Mouse (Mus musculus): Measurements from ENCODE around the gene Snx14.

The Snx14 gene

DNA sequence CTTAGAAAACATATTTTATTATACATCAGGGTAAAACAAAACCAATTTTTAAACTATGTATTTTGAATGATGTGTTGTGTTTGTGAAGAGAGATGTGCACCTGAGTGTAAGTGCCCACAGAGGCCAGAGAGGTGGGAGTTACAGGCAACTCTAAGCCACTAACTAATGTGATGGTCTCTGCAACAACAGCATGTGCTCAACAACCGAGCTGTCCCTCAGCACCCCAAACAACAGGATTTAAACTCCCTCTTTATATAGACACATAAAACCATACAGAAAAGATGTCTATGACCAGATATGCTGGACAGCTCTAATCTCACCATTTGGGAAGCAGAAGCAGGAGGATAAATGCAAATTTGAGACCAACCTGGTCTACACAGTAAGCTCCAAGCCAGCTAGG is 58.2 kb downstream of the Snx14 start:
- no peak for DNase-seq (ENCODE audit: low spot score)

DNA sequence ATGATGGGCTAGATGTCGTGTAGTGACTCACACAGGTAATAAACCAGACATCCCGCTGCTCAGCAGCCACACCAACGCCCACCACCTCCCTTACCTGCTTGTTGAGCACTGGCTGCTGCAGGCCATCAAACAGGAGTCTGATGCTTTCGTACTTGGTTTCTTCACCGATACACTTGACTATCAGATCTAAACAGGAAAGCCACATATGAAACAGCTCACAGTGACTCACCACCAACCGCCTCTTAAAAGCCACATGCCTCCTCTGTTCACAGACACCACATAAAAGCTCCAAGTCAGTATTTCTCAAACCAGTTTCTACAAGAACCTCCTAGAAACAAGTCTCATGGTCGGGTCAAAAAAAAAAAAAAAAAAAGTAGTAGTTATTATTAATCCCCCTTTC is 58.7 kb downstream of the Snx14 start:
- DNase-seq (ENCODE audit: low spot score) = no peak

DNA sequence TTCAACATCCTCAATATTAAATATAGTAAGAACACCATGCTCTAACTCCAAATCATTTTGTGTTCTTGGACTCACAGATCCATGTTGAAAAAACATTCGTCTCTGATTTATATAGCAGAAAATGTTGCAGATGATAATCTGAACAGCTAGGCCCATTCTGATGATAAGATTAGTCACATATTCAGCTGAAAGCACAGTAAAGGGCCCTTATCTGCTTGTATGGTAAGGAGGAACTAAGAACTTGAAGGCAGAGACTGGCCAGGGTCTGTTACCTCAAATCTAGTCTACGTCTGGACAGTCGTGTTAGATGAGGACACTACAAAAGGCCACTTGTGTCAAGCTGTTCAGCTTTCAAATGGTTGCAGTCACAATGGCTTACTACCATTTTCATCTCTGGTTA is 59.7 kb downstream of the Snx14 start:
- DNase-seq (ENCODE audit: low spot score) = no peak

DNA sequence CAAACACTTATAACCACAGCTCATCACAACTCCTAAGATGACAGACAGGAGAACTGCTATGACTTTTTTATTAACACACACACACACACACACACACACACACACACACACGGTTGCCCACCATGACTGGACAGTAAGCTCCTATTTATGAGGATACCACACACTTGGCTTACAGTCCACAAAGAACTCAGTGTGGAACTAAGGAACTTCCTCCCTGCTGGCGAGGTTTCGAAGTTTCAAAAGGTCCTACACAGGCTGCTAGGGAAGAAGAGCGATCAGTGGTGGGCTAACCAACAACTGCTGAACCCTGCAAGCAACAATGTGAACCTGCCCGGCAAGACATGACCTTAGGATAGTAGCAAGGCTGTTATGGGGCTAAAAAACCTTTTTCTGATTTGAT is 61.3 kb downstream of the Snx14 start:
- DNase-seq (ENCODE audit: low spot score) = no peak

DNA sequence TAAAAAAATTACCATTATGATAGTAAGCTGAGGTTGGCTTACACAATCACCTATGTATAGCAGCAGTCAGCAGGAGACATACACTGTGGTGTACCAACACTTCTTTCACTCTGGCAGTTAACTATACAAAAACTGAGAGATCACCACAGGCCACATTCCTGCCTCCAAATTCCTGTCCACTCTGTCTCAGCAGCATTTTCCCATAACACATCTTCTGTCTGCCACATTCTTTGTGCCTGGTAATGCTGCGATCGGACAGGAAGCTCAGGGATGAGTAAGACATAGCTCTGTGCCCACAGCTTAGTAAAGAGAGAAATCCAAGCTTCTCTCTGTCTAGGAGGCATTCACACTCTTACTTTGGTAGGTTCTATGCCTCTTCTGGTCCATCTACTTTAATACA is 65.8 kb downstream of the Snx14 start:
- no peak for DNase-seq (ENCODE audit: low spot score)

DNA sequence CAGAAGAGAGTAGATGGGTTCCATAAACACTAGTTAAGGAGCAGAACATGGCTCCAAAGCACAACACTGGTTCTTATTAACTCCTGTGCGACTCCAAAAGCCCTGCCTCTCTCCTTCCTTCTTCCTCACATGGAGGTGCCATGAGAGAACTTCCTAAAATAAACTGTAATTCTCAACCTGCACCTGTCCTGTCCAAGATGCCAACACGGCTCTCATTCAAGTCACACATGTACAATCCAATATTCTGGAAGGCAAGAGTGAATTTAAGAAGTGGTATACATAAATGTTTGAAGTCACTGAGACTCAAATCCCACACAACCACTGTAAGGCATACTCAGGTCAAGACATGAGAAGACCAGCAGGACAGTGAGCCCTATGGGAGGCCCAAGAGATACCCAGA is 67.6 kb downstream of the Snx14 start:
- DNase-seq (ENCODE audit: low spot score) = no peak

DNA sequence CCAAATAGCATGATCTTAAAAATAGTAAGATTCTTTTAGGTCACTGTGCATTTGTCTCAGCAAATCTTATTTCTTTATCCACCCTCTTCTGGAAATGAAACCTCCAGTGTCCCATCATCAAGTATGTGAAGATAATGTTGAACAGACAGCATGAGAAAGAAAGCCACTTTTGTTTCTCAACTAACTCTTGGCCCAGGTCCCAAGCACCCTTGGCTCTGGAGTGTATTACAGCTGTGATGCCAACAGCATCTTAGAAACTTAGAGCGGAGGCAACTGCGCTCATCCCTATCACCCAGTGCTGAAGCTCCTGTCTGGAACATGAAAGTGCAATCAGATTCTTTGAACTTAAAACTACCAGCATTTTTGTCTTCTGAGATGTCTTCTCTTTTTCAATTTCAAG is 69.1 kb downstream of the Snx14 start:
- DNase-seq (ENCODE audit: low spot score) = no peak

DNA sequence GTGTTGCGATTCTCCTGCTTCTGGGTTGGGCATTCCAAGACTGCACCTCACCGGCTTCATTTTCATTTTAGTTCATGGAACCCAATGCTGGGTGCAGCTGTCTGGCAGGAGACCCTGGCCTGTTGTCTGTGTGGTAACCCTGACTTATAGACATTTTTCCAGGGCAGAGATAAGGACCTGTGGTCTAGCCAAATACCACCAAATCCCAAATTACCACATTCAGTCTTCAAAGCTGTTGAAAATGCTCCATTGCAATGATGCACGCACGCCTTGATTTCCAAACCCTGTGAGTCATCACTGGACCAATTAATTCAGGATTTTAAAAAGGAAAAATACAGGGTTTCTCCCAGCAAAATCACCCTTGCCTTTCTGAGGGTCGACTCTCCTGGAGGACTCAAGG is 70.3 kb downstream of the Snx14 start:
- no peak for DNase-seq (ENCODE audit: low spot score)

DNA sequence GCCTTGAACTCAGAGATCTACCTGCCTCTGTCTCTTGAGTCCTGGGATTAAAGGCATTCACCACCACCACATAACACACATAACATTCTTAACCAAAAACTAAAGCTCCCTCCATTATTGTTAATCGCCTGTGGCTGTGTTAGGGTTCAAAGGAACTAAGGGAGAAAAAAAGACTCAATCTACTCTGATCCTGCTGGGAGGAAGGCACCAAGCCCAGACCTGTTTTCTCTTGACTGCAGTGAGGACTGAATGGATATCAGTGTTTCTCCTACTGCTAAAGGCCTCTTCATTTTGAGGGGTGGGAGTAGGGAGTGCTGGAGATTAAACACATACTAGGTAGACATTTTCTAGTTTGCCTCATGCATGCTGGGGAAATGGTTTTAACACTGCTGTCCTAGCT is 71.0 kb downstream of the Snx14 start:
- DNase-seq (ENCODE audit: low spot score) = no peak

DNA sequence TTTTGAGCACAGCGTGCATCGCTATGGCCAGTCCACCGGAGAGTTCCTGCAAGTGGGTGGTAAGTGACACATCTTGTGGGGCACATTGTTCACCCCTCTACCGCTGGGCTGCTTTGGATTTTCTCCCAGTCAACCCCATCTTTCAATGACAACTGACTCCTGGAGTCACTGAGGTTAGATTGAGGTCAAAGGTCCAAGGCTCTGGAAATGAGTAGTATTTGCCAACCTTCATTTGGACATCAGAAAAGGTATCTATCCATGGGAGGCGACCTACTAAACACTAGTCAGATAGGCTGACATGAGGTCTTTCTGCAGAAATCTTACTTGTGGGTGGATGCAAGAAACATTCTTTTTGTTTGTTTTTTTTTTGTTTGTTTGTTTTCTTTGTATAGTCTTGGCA is 71.4 kb downstream of the Snx14 start:
- DNase-seq (ENCODE audit: low spot score) = no peak

DNA sequence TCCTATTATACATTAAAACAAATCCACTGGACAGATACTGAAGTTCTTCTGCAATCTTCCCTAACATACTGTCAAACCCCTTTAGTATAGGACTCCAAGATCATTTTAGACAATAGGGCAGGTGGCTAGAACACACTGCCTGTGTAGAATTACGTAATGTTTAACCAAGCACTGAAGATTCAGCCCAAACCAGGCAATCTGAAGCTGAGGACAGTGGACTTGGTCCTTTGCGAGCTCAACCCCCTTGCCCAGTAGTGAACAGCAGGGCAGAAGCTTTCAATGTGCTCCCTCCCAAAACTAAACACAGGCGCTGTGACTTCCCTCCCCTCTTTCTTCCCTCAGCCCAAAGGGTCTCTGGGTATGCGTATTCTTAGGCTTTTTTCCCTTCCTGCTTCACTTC is 71.9 kb downstream of the Snx14 start:
- DNase-seq (ENCODE audit: low spot score) = no peak

DNA sequence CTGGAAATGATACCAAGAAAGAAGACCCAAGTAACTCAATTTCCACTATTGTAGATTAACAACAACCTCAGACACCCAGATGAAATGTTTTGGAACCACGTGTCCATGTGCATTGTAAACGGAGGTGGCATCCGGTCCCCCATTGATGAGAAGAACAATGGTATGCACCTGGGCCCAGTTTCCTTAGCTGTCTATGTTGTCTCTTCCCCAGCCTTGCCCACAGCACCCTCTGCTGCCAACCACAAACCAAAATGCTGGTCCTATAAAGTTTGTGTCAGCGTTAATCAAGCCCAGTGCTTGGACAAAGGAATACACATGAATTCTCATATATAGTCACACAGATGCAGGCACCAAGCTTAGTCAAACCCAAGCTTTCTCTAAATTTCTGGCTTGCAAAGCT is 72.5 kb downstream of the Snx14 start:
- no peak for DNase-seq (ENCODE audit: low spot score)

DNA sequence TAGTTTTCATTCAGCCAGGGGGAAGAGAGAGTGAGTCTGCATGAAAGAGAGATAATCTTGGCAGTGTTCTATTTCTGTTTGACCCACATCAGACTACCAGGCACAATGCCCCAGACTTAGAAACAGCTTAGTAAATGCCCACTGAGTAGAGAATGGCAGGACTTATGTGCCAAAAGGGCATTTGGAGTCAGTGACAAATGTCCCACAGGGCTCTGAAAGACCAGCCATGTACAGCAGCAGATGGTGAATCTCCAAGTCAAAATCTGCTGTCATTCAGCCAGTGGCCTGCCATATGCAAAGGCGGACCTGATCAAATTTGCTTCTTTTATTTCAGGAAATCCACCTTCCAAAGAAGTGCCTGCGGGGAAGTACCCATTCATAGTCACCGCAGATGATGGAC is 75.7 kb downstream of the Snx14 start:
- DNase-seq (ENCODE audit: low spot score) = no peak

DNA sequence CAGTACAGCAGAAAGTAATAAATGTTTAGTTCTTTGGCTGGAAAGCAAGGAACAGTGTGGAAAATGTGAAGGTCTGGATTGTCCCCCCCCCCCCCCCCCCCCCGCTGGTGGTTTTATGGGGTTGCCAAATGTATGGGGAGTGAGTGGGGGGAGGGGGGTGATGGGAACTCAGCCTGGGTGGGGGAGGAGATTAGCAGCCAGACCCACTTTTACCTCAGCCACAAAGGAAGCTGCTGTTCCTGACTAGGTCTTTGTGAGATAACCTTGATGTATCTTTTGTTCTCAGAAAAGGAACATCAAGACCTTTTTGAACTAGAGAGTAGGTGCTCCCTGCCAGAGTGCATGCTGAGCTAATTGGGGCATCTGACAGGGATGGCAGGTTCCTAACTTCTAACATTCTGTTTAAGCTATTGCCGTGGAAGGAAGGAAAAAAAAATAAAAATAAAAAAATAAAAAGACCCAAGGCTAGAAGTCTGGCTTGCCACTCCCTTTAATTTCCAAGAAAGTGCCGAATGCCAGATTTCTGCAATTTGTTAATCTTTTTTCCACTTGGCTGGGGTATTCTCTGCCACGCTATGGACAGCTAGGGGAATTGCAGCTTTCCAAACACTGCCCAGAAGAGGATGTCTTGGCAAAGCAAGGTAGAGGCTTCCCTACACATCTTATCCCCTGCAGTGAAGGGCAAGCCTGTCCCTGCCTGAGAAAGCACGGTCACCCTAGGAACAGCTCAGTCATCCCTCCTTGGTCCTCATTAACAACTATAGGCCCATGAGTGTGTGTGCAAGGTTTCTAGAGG is 76.5 kb downstream of the Snx14 start:
- no peak for DNase-seq (ENCODE audit: low spot score)

DNA sequence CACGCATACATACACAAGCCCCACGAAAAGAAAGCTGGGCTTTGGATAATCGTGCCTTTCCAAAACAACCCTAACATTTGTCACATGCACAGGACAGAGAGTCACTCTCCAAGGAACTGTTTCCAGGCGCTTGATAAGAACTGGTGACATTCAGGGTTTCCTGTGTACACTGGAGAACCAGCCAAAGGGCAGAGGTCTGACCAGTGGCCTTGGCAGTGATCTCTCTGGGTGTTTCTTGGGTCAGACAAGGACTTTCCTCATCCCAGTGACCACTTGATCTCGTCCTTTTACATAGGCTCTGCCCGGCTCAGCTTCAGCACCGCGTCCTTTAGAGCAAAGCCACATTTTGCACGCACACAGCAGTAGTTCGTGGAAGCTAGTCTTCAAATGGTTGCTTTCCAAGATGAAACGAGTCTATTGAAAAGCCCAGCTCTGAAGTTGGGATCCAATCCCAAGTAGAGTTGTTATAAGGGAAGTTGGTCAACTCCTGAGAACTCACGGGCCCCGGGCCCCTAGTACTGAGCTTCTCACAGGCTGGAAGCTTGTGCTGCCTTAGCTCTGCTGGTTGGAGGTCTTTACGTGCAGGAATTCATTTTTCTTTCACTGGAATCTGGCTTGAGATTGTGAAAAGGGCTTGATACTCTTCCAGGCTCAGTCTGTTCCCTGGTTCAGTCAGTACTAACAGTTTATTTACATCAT is 77.4 kb downstream of the Snx14 start:
- DNase-seq (ENCODE audit: low spot score) = no peak

DNA sequence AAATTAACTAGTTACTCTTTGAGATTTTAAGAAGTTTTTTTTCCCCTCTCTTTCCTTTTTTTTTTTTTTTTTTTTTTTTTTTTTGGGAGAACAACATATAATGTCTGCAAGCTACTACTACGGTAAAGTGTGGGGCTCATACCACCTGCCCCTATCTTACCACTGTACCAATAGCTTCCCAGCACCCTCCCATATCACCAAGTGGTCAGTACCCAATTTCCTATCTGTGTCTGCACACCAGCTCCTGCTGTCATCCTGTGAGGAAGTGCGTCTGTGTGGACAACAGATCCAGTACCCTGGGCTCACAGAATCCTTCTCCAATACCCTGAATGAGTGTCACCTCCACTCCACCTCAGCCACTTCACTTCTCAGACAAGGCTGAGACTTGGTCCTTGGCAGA is 79.6 kb downstream of the Snx14 start:
- DNase-seq (ENCODE audit: low spot score) = no peak

DNA sequence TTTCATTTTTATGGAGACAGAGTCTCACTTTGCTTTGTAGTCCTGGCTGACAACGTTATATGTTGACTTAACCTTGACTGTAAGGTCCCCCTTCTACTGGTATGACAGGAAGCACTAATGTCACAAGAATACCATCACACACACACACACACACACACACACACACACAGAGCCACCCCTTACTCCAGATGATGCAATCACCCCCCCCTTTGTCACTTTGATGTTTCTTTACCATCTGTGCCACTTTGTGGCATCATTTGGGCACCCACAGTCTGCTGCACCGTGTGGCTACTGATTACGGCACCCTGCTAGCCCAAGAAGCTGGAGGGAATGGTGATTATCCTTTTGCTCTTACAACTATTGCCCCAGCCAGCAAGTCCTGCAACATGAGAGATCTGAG is 81.6 kb downstream of the Snx14 start:
- DNase-seq (ENCODE audit: low spot score) = no peak

DNA sequence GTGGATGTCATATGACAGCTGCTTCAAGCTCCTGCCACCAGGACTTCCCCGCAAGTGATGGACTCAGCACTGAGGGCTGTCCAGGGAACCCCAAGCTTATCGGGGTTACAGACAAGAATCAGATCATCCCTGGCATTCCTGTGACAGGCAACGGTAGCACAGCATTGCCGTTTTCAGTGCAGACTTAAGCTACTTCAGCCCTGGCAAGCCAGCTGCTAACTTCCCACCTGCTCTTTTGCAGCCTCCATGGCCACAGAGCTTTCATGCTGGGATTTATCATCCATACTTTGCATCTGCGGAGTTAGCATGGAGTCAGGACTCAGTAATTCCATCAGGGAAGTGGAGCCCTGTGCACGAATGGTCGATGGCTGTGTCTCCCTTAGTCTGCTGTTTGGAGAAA is 85.3 kb downstream of the Snx14 start:
- DNase-seq (ENCODE audit: low spot score) = no peak

DNA sequence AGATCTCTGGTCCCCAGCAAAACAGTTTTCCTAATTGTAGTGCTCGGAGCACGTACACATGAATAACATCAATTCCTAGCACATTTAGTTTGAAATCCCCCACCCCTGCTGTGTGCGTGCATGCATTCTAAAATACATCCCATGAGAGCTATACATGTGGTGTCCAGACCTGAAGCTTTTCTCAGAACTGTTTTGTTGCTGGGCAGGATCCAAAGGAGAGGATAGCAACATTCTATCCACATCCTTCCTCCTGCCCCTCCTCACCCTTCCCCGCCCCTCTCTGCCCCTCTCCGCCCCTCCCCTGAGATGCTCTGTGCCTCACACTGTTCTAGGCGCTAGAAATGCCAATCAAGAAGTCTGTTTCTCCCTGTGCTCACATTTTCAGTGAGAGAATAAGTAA is 86.0 kb downstream of the Snx14 start:
- DNase-seq (ENCODE audit: low spot score) = no peak

DNA sequence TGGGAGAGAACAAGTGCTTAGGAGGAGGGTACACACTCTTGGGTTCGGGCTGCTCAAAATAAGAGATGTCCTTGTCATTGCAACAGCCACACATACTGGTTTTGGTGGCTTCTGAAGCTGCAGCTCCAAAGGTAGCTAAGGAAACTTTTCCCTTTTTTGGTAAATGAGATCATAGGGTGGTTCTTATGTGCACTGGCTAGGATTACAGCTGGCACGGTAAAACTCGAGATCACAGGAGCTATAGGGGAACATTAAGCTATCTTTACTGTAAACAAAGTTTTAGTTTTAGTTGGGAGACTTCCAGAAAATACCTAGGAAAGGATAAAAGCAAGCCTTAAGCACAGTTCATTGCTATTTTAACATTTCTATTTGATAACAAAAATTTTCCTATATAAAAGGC is 87.6 kb downstream of the Snx14 start:
- no peak for DNase-seq (ENCODE audit: low spot score)

DNA sequence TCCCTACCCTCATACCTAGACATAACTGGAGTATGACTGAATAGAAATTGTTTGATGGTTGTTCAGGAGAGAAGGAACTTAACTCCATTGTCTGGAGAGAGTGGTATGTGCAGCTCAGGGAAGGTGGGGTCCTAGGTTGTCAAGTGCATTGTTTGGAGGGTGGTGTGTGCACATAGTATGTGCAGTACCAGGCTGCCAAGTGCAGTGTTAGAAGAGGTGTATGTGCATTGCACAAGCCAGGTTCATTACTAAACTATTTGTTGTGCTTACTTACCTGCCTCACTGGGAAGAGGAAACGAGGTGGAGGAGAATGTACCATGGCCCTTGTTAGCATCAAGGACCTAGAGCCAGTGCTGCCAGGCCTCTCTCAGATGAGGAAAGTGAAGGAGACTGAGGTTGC is 88.4 kb downstream of the Snx14 start:
- DNase-seq (ENCODE audit: low spot score) = no peak

DNA sequence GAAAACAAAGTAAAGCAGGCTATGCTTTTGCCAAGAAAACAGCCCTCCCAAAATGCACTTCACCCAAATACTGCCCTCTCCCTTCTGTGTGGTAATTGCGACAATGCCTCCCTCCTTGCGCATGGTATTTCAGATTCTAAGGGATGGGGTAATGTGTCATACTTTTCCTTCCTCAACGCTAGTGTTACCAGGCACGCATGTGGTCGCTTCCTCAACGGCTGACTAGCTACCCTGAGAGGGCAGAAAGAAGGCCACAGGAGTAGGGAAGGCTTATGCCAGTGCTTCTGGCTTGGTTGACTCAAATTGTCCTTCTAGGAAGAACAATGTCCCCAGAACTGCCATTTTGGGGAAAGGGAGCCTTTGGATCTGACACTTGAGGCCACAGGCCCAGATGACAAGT is 90.1 kb downstream of the Snx14 start:
- DNase-seq (ENCODE audit: low spot score) = no peak

DNA sequence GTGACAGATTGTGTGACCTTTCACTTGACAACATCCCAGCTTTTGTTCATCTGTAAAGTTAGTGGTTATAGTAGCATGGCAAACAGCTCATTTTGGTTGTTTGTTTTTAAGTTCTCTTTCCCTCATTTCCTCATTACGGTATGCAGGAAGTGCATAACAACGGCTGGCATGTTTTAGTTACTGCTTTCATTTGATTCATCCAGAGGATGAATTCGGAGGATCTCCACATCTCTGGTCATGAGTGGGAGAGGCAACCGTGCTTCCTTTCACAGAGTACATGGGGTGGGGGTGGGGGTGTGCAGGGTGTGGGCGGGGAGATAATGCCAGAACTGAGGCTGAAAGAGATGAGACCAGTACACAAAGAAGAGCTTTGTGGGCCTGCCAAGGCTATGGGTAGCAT is 91.9 kb downstream of the Snx14 start:
- DNase-seq (ENCODE audit: low spot score) = no peak

DNA sequence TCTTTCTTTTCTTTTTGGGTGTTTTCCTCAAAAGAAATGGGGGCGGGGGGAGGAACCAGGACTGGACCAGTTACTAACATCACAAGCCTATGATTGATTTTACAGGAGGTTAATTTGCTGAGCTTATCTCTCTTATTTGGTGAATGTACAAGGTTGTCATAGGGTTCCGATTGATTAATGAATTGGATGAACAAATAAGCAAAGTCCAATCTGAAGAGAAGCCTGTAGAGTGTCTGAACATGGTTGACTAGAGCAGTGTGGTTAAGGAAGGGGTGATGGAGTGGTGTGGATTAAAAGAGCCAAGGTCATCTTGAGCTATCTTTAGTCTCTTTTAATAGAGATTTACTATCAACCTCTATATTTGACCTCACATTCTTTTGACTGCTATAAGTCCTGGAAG is 94.3 kb downstream of the Snx14 start:
- DNase-seq (ENCODE audit: low spot score) = no peak
